Mouse (Mus musculus) bone marrow, adult 2 months (tissue): ENCODE measurements around the gene Met.

Experiments
- CTCF ChIP-seq: fragments of 200-500 bp; IDR thresholded peaks from 2 replicates; pipeline ENCODE4 v1.5.1; 2011; ENCODE audit warnings: low read length, control low read depth; ENCODE audit not compliant: control insufficient read depth, insufficient read depth
- POLR2A ChIP-seq: fragments of 200-500 bp; IDR thresholded peaks from 2 replicates; pipeline ENCODE4 v1.6.1; 2011; ENCODE audit warnings: low read depth, mild to moderate bottlenecking, control low read depth, low read length, borderline replicate concordance; ENCODE audit not compliant: control insufficient read depth

GRCm38 (mm10) chr6:17464281-17465025, 853 bp downstream of the Met start:
- TF ChIP-seq POLR2A, result no peak
- TF ChIP-seq CTCF, result no peak
